In the genomic region with DNA sequence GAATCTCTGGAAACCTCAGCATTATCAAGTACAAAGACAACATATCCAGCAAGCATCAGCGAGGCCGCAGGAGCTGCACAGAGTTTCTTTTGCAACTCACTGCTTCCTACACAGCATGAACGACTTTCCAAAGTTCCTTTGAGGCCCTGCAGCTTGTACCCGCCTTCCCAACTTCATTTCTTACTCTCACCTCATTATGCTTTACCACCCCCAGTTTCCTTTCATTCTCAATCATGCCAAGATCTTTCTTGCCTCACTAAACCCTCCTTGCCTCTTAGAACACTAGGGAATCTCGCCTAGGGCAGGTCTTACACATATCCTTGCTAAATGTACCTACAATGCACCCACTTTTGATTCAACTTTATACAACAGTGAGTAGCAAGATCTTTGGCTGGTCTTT, we compare ENCODE assay signal across 23 mouse cellular contexts. TPM values are rescaled to one million over a fixed set of nuclear protein-coding genes. Genes with fewer than 3 reads are reported as not detected.
A peak's percentile ranks its signal among the peaks of the same experiment; 100 is the strongest.
DNase-seq lines count a peak whose midpoint lies in the region; ATAC-seq and TF ChIP-seq lines count a peak whose summit lies in the region.
"Had no signal": no experiment of that assay in that cellular context is flagged by ENCODE, and none has a peak within 500 bp of the region (broad histone marks: within the 10 kb centered on the region; RNA-seq: fewer than 3 reads in every experiment).

No protein-coding gene starts in this region.

- H3K4me2 ChIP-seq in hindbrain, embryonic 13.5 days, result no peak overlapping the region
- H3K4me2 ChIP-seq in hindbrain, embryonic 12.5 days (replicated peaks), result no peak overlapping the region
- H3K4me2 ChIP-seq in lung, embryonic 16.5 days (ENCODE audit: low read depth, low read length), result no peak overlapping the region
- no peak overlapping the region for H3K4me2 ChIP-seq in limb, embryonic 15.5 days
- H3K4me2 ChIP-seq: liver, embryonic 15.5 days; midbrain, embryonic 13.5 days; neural tube, embryonic 12.5 days had no signal

- 0 out of 2 replicates have a peak overlapping the region, but pooled peaks have one; percentile 24 for H3K27ac ChIP-seq in hindbrain, embryonic 13.5 days
- no peak overlapping the region for H3K27ac ChIP-seq in hindbrain, embryonic 12.5 days
- H3K27ac ChIP-seq in lung, embryonic 16.5 days (ENCODE audit: low read length), result peak overlapping the region; percentile 2; the same call in 1 of the 2 replicates
- peak overlapping the region; percentile 31; the same call in 1 of the 2 replicates for H3K27ac ChIP-seq in brown adipose tissue, adult 24 weeks (replicated peaks; ENCODE audit: low read depth, low read length)
- peak overlapping the region; percentile 22; the same call in 1 of the 2 replicates for H3K27ac ChIP-seq in limb, embryonic 15.5 days
- H3K27ac ChIP-seq: hindbrain, embryonic 10.5 days; layer of hippocampus, adult 2 months; liver, embryonic 15.5 days; midbrain, embryonic 13.5 days; neural tube, embryonic 12.5 days had no signal

- 74% methylated on average over 5 of the region's 5 CpGs for WGBS in hindbrain, embryonic 13.5 days
- WGBS in hindbrain, embryonic 12.5 days, result 81% methylated on average over 5 of the region's 5 CpGs
- WGBS in lung, embryonic 16.5 days, result 48% methylated on average over 5 of the region's 5 CpGs
- 52% methylated on average over 5 of the region's 5 CpGs for WGBS in lung, adult 2 months
- 43% methylated on average over 5 of the region's 5 CpGs for WGBS in limb, embryonic 15.5 days

- no peaks in the 10 kb centered on the region for H3K9me3 ChIP-seq in hindbrain, embryonic 13.5 days
- H3K9me3 ChIP-seq in hindbrain, embryonic 12.5 days (replicated peaks), result no peaks in the 10 kb centered on the region
- no peaks in the 10 kb centered on the region for H3K9me3 ChIP-seq in lung, embryonic 16.5 days (ENCODE audit: control insufficient read depth, low read length)
- no peaks in the 10 kb centered on the region for H3K9me3 ChIP-seq in limb, embryonic 15.5 days
- H3K9me3 ChIP-seq: hindbrain, embryonic 10.5 days; liver, embryonic 15.5 days; megakaryocyte, embryonic 14.5 days; midbrain, embryonic 13.5 days; neural tube, embryonic 12.5 days had no signal

- no peaks in the 10 kb centered on the region for H3K36me3 ChIP-seq in hindbrain, embryonic 13.5 days
- no peaks in the 10 kb centered on the region for H3K36me3 ChIP-seq in hindbrain, embryonic 12.5 days
- no peaks in the 10 kb centered on the region for H3K36me3 ChIP-seq in lung, embryonic 16.5 days (ENCODE audit: control insufficient read depth, insufficient read depth, low read length)
- H3K36me3 ChIP-seq in limb, embryonic 15.5 days, result no peaks in the 10 kb centered on the region
- H3K36me3 ChIP-seq: hindbrain, embryonic 10.5 days; liver, embryonic 15.5 days; midbrain, embryonic 13.5 days; neural tube, embryonic 12.5 days had no signal

- TF ChIP-seq CTCF in lung, adult 2 months (IDR thresholded peaks at IDR 0.05; ENCODE audit: insufficient read depth, low read length), result no peak

- no peak overlapping the region for H3K4me3 ChIP-seq in hindbrain, embryonic 13.5 days
- H3K4me3 ChIP-seq in hindbrain, embryonic 12.5 days, result no peak overlapping the region
- no peak overlapping the region for H3K4me3 ChIP-seq in lung, embryonic 16.5 days (ENCODE audit: low read length)
- no peak overlapping the region for H3K4me3 ChIP-seq in lung, adult 2 months (replicated peaks; ENCODE audit: extremely low read depth, low read depth, low read length)
- no peak overlapping the region for H3K4me3 ChIP-seq in brown adipose tissue, adult 24 weeks (ENCODE audit: insufficient read depth, low read depth, low read length)
- H3K4me3 ChIP-seq in limb, embryonic 15.5 days, result no peak overlapping the region
- H3K4me3 ChIP-seq: hindbrain, embryonic 10.5 days; layer of hippocampus, adult 2 months; liver, embryonic 15.5 days; megakaryocyte, embryonic 14.5 days; midbrain, embryonic 13.5 days; neural tube, embryonic 12.5 days had no signal

- no peak for ATAC-seq in hindbrain, embryonic 13.5 days (ENCODE audit: low FRiP score)
- no peak for ATAC-seq in hindbrain, embryonic 12.5 days (ENCODE audit: low FRiP score)
- ATAC-seq in lung, embryonic 16.5 days (ENCODE audit: low read depth), result no peak
- no peak for ATAC-seq in limb, embryonic 15.5 days (ENCODE audit: insufficient number of reproducible peaks, low FRiP score, low TSS enrichment, low read depth)
- ATAC-seq: forebrain, postnatal 0 days; midbrain, embryonic 13.5 days had no signal

- TF ChIP-seq POLR2A in lung, adult 2 months (IDR thresholded peaks at IDR 0.05; ENCODE audit: borderline replicate concordance, extremely low read depth, low read depth, low read length), result no peak

- no peak for DNase-seq in lung, adult 2 months
- no peak for DNase-seq in cerebellum, adult 11 months
- DNase-seq: adrenal gland, postnatal 25 days; cerebellum, adult 11-12 months; cerebellum, postnatal 10 days; forebrain, postnatal 0 days; gastrocnemius, postnatal 36 days; kidney, adult 2 months; kidney, postnatal 10 days; liver; lung, postnatal 14 days; retina, postnatal 1 day had no signal

- H3K9ac ChIP-seq in hindbrain, embryonic 13.5 days, result no peak overlapping the region
- no peak overlapping the region for H3K9ac ChIP-seq in hindbrain, embryonic 12.5 days
- 0 out of 2 replicates have a peak overlapping the region, but pooled peaks have one; percentile 3 for H3K9ac ChIP-seq in lung, embryonic 16.5 days (ENCODE audit: low read length)
- no peak overlapping the region for H3K9ac ChIP-seq in limb, embryonic 15.5 days
- H3K9ac ChIP-seq: forebrain, postnatal 0 days; liver, embryonic 15.5 days; midbrain, embryonic 13.5 days; neural tube, embryonic 12.5 days had no signal

- no peaks in the 10 kb centered on the region for H3K27me3 ChIP-seq in hindbrain, embryonic 13.5 days
- H3K27me3 ChIP-seq in hindbrain, embryonic 12.5 days, result no peaks in the 10 kb centered on the region
- no peaks in the 10 kb centered on the region for H3K27me3 ChIP-seq in lung, embryonic 16.5 days (ENCODE audit: control insufficient read depth, insufficient read depth, low read depth, low read length)
- H3K27me3 ChIP-seq in limb, embryonic 15.5 days, result no peaks in the 10 kb centered on the region
- H3K27me3 ChIP-seq: liver, embryonic 15.5 days; megakaryocyte, embryonic 14.5 days; midbrain, embryonic 13.5 days; neural tube, embryonic 12.5 days had no signal

- H3K4me1 ChIP-seq in hindbrain, embryonic 13.5 days (replicated peaks), result peaks cover 27% of the 10 kb centered on the region
- no peaks in the 10 kb centered on the region for H3K4me1 ChIP-seq in hindbrain, embryonic 12.5 days
- H3K4me1 ChIP-seq in lung, embryonic 16.5 days (replicated peaks; ENCODE audit: control insufficient read depth, insufficient read depth, low read length), result peaks cover 18% of the 10 kb centered on the region
- peaks cover 16% of the 10 kb centered on the region for H3K4me1 ChIP-seq in lung, adult 2 months (ENCODE audit: control insufficient read depth, insufficient read depth, low read length)
- peaks cover 7% of the 10 kb centered on the region for H3K4me1 ChIP-seq in brown adipose tissue, adult 24 weeks (ENCODE audit: control insufficient read depth, insufficient read depth, insufficient read length, low read length)
- H3K4me1 ChIP-seq in limb, embryonic 15.5 days, result peaks cover 12% of the 10 kb centered on the region

RNA-seq across cellular contexts. Expression of a gene that starts 7.9 kb away (rescaled TPM):
- 227 TPM in 2 replicates for polyA plus RNA-seq in hindbrain, embryonic 13.5 days (2015; fragmentation: Nextera tagmentation; extraction: Ambion mirVana)
- polyA plus RNA-seq in hindbrain, embryonic 12.5 days (2016; fragmentation: Nextera tagmentation; extraction: Ambion mirVana), result 187 and 189 TPM in 2 replicates
- polyA plus RNA-seq in lung, embryonic 16.5 days (2015; fragmentation: Nextera tagmentation; extraction: Ambion mirVana), result 191 and 204 TPM in 2 replicates
- polyA plus RNA-seq in lung, adult 2 months (2012; rRNA removed), result 27.1 and 28.9 TPM in 2 replicates
- polyA plus RNA-seq in brown adipose tissue, adult 24 weeks (2012; ENCODE audit: insufficient read depth, insufficient read length, missing spikeins), result 86.6 and 143 TPM in 2 replicates
- polyA plus RNA-seq in limb, embryonic 15.5 days (2015; fragmentation: Nextera tagmentation; extraction: Ambion mirVana), result 216 and 228 TPM in 2 replicates
